Mouse (Mus musculus) megakaryocyte-erythroid progenitor cell, adult 5 weeks (primary cell): ENCODE data around the gene Olfr17. TPM values are rescaled to one million over a fixed set of nuclear protein-coding genes. Genes with fewer than 3 reads are reported as not detected.

Source experiments
- polyA plus RNA-seq: library from polyadenylated mRNA; stranded (reverse); fragments of >175 nt; gene quantifications from 2 replicates; pipeline ENCODE4 v1.2.3, GENCODE M21; 2012

Olfr17 gene
- polyA plus RNA-seq, result not detected in 2 replicates

DNA sequence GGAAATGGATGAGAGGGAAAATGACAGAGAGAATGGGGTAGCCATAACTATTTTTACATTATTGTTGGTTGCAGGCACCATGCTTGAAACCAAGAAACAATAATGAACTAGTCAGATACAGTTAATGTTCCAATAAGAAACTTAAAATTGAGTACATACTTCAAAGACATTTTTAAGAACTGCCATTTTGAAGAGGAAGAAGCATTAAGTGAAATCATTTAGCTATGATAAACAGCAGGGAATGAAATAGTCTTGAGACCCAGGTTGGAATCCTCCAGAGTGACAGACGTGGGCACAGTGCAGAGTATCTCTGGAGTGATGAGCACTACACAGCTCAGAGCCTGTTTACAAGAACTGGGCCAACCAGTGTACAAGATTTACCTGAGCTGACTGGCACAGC, at the start of gene Olfr17:
Olfr17 (plus strand) TSS at position 301 of the 400 bp plus-strand sequence.

DNA sequence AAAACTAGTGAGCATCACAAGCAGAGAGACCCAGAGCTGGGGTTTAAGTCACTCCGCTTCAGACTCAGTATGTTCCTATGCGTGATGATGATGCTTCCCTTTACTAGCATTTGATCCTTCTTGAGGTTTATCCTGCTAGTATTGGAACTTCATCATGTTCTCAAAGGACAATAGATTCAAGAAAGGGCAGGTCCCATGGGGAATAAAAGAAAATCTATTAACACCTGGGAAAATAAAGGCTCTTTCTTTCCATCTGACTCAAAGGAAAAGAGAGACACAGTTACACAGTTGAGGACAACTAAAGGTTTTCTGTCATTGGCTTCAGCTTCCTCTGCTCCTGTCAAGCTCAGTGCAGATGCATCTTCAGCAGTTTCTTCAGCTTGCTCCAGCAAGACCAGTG, 22.3 kb upstream of the Olfr17 start, which contains the start of gene Olfr714:
Olfr714 (plus strand) TSS at position 301 of the 400 bp plus-strand sequence.

DNA sequence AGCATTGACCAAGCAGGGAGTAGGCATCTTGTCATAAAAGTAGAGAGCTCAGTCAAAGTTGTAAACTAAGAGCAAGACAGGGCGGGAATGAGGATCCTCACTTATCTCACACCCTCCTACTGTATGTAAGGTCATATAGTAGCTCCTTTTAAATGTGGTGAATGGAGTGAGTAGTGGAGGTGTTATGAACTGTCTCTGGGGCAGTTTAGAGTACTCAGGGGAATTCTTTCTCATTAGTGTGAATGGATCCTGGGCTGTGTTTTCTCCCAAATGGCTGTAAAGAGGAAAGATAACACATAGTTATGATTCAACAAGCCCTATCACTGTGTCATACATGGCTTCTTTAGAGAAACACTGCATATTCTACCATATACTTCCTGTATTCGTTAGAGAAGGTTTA, 17.2 kb downstream of the Olfr17 start, which contains the start of gene Olfr715b:
Olfr715b (minus strand) TSS at position 101 of the 400 bp plus-strand sequence.

DNA sequence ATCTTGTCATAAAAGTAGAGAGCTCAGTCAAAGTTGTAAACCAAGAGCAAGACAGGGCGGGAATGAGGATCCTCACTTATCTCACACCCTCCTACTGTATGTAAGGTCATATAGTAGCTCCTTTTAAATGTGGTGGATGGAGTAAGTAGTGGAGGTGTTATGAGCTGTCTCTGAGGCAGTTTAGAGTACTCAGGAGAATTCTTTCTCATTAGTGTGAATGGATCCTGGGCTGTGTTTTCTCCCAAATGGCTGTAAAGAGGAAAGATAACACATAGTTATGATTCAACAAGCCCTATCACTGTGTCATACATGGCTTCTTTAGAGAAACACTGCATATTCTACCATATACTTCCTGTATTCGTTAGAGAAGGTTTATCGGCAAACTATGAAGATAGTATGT, 38.0 kb downstream of the Olfr17 start, which contains the start of gene Olfr715:
Olfr715 (minus strand) TSS at position 101 of the 400 bp plus-strand sequence.

DNA sequence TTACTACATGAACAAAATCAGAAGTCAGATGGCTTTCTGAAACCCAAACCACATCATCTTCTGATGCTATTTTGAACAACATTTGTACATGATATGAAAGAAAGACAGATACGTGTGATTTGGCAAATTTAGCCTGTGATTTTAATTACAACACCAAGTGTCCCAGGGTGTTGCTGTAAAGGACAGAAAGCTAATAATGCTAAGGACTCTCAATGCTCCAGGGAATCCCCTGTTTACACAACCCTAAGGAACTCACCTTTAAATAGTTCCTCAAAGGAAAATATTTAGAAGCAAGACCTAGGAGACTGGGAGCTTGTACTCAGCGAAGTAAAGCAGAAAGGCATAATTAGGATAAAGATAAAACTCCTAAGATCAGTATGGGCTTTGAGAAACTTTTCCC, 45.0 kb downstream of the Olfr17 start, which contains the start of gene Olfr716:
Olfr716 (plus strand) TSS at position 301 of the 400 bp plus-strand sequence.

Other genes with a start within 250 kb of the Olfr17 start
- gene Olfr703, start 249.9 kb upstream of the Olfr17 start, polyA plus RNA-seq, result not detected in 2 replicates
- gene Olfr704, start 230.0 kb upstream of the Olfr17 start, polyA plus RNA-seq, result not detected in 2 replicates
- not detected in 2 replicates for gene Olfr705, start 216.3 kb upstream of the Olfr17 start, polyA plus RNA-seq
- not detected in 2 replicates for gene Olfr706, start 205.1 kb upstream of the Olfr17 start, polyA plus RNA-seq
- gene Olfr707, start 192.0 kb upstream of the Olfr17 start, polyA plus RNA-seq, result not detected in 2 replicates
- gene Olfr1532-ps1, start 185.2 kb upstream of the Olfr17 start, polyA plus RNA-seq, result not detected in 2 replicates
- gene Olfr709-ps1, start 161.0 kb upstream of the Olfr17 start, polyA plus RNA-seq, result not detected in 2 replicates
- gene Olfr710, start 144.9 kb upstream of the Olfr17 start, polyA plus RNA-seq, result not detected in 2 replicates
- gene Olfr6, start 129.3 kb upstream of the Olfr17 start, polyA plus RNA-seq, result not detected in 2 replicates
- gene Olfr711, start 117.8 kb upstream of the Olfr17 start, polyA plus RNA-seq, result not detected in 2 replicates
- gene Olfr2, start 87.1 kb upstream of the Olfr17 start, polyA plus RNA-seq, result 0.10 and 0.13 TPM in 2 replicates
- 0.01 TPM in 1 of 2 replicates, not detected in the other for gene Olfr713, start 62.0 kb upstream of the Olfr17 start, polyA plus RNA-seq
- gene Olfr714, start 22.2 kb upstream of the Olfr17 start, polyA plus RNA-seq, result not detected in 2 replicates
- gene Olfr715b, start 17.1 kb downstream of the Olfr17 start, polyA plus RNA-seq, result not detected in 2 replicates
- not detected in 2 replicates for gene Olfr715, start 37.9 kb downstream of the Olfr17 start, polyA plus RNA-seq
- gene Olfr716, start 45.1 kb downstream of the Olfr17 start, polyA plus RNA-seq, result not detected in 2 replicates
- gene Nlrp14, start 73.8 kb downstream of the Olfr17 start, polyA plus RNA-seq, result 0.02 TPM in 1 of 2 replicates, not detected in the other
- gene Rbmxl2, start 116.2 kb downstream of the Olfr17 start, polyA plus RNA-seq, result not detected in 2 replicates